17 mouse cellular contexts compared by ENCODE assay signal in genomic region chr6:136906283-136906936, GRCm38 (mm10). TPM values are rescaled to one million over a fixed set of nuclear protein-coding genes. Genes with fewer than 3 reads are reported as not detected.
DNase-seq lines count a peak whose midpoint lies in the region; ATAC-seq and TF ChIP-seq lines count a peak whose summit lies in the region.
"Had no signal": no experiment of that assay in that cellular context is flagged by ENCODE, and none has a peak within 500 bp of the region (broad histone marks: within the 10 kb centered on the region; RNA-seq: fewer than 3 reads in every experiment).

No protein-coding gene starts in this region.

- TF ChIP-seq POLR2A in ES-Bruce4 (IDR thresholded peaks at IDR 0.05; ENCODE audit: insufficient read depth, low read length), result no peak

- H3K9me3 ChIP-seq in embryonic facial prominence, embryonic 13.5 days, result no peaks in the 10 kb centered on the region
- H3K9me3 ChIP-seq in embryonic facial prominence, embryonic 10.5 days, result no peaks in the 10 kb centered on the region
- no peaks in the 10 kb centered on the region for H3K9me3 ChIP-seq in limb, embryonic 15.5 days
- no peaks in the 10 kb centered on the region for H3K9me3 ChIP-seq in limb, embryonic 10.5 days (replicated peaks)
- no peaks in the 10 kb centered on the region for H3K9me3 ChIP-seq in ES-Bruce4 (replicated peaks; ENCODE audit: control insufficient read depth, insufficient read depth, low read length, poor library complexity, severe bottlenecking)
- no peaks in the 10 kb centered on the region for H3K9me3 ChIP-seq in midbrain, embryonic 14.5 days (ENCODE audit: control insufficient read depth, low read length)
- H3K9me3 ChIP-seq: forebrain, embryonic 12.5 days; liver, embryonic 13.5 days; midbrain, embryonic 12.5 days had no signal

- H3K27me3 ChIP-seq in embryonic facial prominence, embryonic 13.5 days, result no peaks in the 10 kb centered on the region
- no peaks in the 10 kb centered on the region for H3K27me3 ChIP-seq in embryonic facial prominence, embryonic 10.5 days (replicated peaks; ENCODE audit: low read depth, poor library complexity, severe bottlenecking)
- H3K27me3 ChIP-seq in limb, embryonic 15.5 days, result no peaks in the 10 kb centered on the region
- no peaks in the 10 kb centered on the region for H3K27me3 ChIP-seq in limb, embryonic 10.5 days (ENCODE audit: low read depth, poor library complexity, severe bottlenecking)
- H3K27me3 ChIP-seq in ES-Bruce4 (ENCODE audit: control insufficient read depth, insufficient read depth, low read length, poor library complexity, severe bottlenecking), result no peaks in the 10 kb centered on the region
- no peaks in the 10 kb centered on the region for H3K27me3 ChIP-seq in midbrain, embryonic 14.5 days (ENCODE audit: control insufficient read depth, insufficient read depth, low read length)
- H3K27me3 ChIP-seq: CH12.LX; forebrain, embryonic 12.5 days; midbrain, embryonic 12.5 days had no signal

- intact Hi-C loops in heart, postnatal 25 days (cut with DNase I), result no loop called here

- no peak overlapping the region for H3K9ac ChIP-seq in embryonic facial prominence, embryonic 13.5 days
- no peak overlapping the region for H3K9ac ChIP-seq in limb, embryonic 15.5 days
- no peak overlapping the region for H3K9ac ChIP-seq in ES-Bruce4 (ENCODE audit: low read depth, poor library complexity, severe bottlenecking)
- H3K9ac ChIP-seq in midbrain, embryonic 14.5 days (replicated peaks; ENCODE audit: low read length), result no peak overlapping the region
- H3K9ac ChIP-seq: forebrain, embryonic 12.5 days; liver, embryonic 13.5 days; midbrain, embryonic 12.5 days had no signal

- no peak for ATAC-seq in embryonic facial prominence, embryonic 13.5 days (ENCODE audit: insufficient number of reproducible peaks, insufficient read depth, low FRiP score, low TSS enrichment, low read depth)
- 0 out of 2 replicates have a peak, but pooled peaks have one; percentile 57 for ATAC-seq in limb, embryonic 15.5 days (ENCODE audit: insufficient number of reproducible peaks, low FRiP score, low TSS enrichment, low read depth)
- no peak for ATAC-seq in midbrain, embryonic 14.5 days (ENCODE audit: low FRiP score, low TSS enrichment)

- peak overlapping the region; percentile 16; the same call in 1 of the 2 replicates for H3K27ac ChIP-seq in embryonic facial prominence, embryonic 13.5 days
- H3K27ac ChIP-seq in embryonic facial prominence, embryonic 10.5 days (replicated peaks), result no peak overlapping the region
- peak overlapping the region; percentile 22; the same call in 1 of the 2 replicates for H3K27ac ChIP-seq in limb, embryonic 15.5 days
- no peak overlapping the region for H3K27ac ChIP-seq in limb, embryonic 10.5 days
- H3K27ac ChIP-seq in ES-Bruce4 (ENCODE audit: insufficient read depth, low read length), result no peak overlapping the region
- H3K27ac ChIP-seq in midbrain, embryonic 14.5 days (replicated peaks; ENCODE audit: low read depth, low read length), result no peak overlapping the region
- H3K27ac ChIP-seq: forebrain, embryonic 12.5 days; kidney, postnatal 0 days; liver, embryonic 13.5 days; midbrain, embryonic 12.5 days had no signal

- H3K4me1 ChIP-seq in embryonic facial prominence, embryonic 13.5 days, result peaks cover 30% of the 10 kb centered on the region
- H3K4me1 ChIP-seq in embryonic facial prominence, embryonic 10.5 days, result peaks cover 15% of the 10 kb centered on the region
- peaks cover 12% of the 10 kb centered on the region for H3K4me1 ChIP-seq in limb, embryonic 15.5 days
- peaks cover 6% of the 10 kb centered on the region; the same call in 1 of the 2 replicates for H3K4me1 ChIP-seq in limb, embryonic 10.5 days
- H3K4me1 ChIP-seq in ES-Bruce4 (ENCODE audit: control insufficient read depth, insufficient read depth, low read length), result peaks cover 8% of the 10 kb centered on the region
- H3K4me1 ChIP-seq in midbrain, embryonic 14.5 days (ENCODE audit: control insufficient read depth, insufficient read depth, low read length), result no peaks in the 10 kb centered on the region
- H3K4me1 ChIP-seq: midbrain, embryonic 12.5 days had no signal

- TF ChIP-seq EP300 in ES-Bruce4 (IDR thresholded peaks at IDR 0.05; ENCODE audit: insufficient read depth, low read depth, low read length), result peak; percentile 71; the same call in 1 of the 2 replicates

- H3K4me3 ChIP-seq in embryonic facial prominence, embryonic 13.5 days, result no peak overlapping the region
- no peak overlapping the region for H3K4me3 ChIP-seq in embryonic facial prominence, embryonic 10.5 days
- no peak overlapping the region for H3K4me3 ChIP-seq in limb, embryonic 15.5 days
- no peak overlapping the region for H3K4me3 ChIP-seq in limb, embryonic 10.5 days
- no peak overlapping the region for H3K4me3 ChIP-seq in ES-Bruce4 (ENCODE audit: low read depth, low read length)
- H3K4me3 ChIP-seq in midbrain, embryonic 14.5 days (replicated peaks; ENCODE audit: low read depth, low read length), result no peak overlapping the region
- H3K4me3 ChIP-seq: forebrain, embryonic 12.5 days; liver, embryonic 13.5 days; midbrain, embryonic 12.5 days had no signal

- H3K36me3 ChIP-seq in embryonic facial prominence, embryonic 13.5 days, result no peaks in the 10 kb centered on the region
- H3K36me3 ChIP-seq in embryonic facial prominence, embryonic 10.5 days (replicated peaks), result no peaks in the 10 kb centered on the region
- H3K36me3 ChIP-seq in limb, embryonic 15.5 days, result no peaks in the 10 kb centered on the region
- H3K36me3 ChIP-seq in limb, embryonic 10.5 days, result no peaks in the 10 kb centered on the region
- no peaks in the 10 kb centered on the region for H3K36me3 ChIP-seq in ES-Bruce4 (ENCODE audit: control insufficient read depth, insufficient read depth, low read length, poor library complexity, severe bottlenecking)
- H3K36me3 ChIP-seq in midbrain, embryonic 14.5 days (ENCODE audit: control insufficient read depth, insufficient read depth, low read length), result no peaks in the 10 kb centered on the region
- H3K36me3 ChIP-seq: forebrain, embryonic 12.5 days; liver, embryonic 13.5 days; midbrain, embryonic 12.5 days had no signal

- DNase-seq in embryonic facial prominence, embryonic 10.5 days (ENCODE audit: low spot score), result no peak
- DNase-seq in limb, embryonic 10.5 days (ENCODE audit: low spot score), result no peak
- peak; percentile 40 for DNase-seq in heart, postnatal 25 days (ENCODE audit: low spot score)
- DNase-seq in midbrain, embryonic 14.5 days, result no peak
- DNase-seq in thymus, postnatal 10 days (ENCODE audit: low spot score in 2 of 2), result no peak
- DNase-seq: cerebellum, adult 9-11 months; liver, embryonic 13.5 days; right cerebral cortex, postnatal 4 days had no signal

- H3K4me2 ChIP-seq in embryonic facial prominence, embryonic 13.5 days, result no peak overlapping the region
- H3K4me2 ChIP-seq in limb, embryonic 15.5 days, result no peak overlapping the region
- H3K4me2 ChIP-seq in midbrain, embryonic 14.5 days (ENCODE audit: low read length), result no peak overlapping the region
- H3K4me2 ChIP-seq: forebrain, embryonic 12.5 days; liver, embryonic 13.5 days; midbrain, embryonic 12.5 days had no signal

- WGBS in embryonic facial prominence, embryonic 13.5 days, result 53% methylated on average over 19 of the region's 19 CpGs
- WGBS in embryonic facial prominence, embryonic 10.5 days, result 70% methylated on average over 19 of the region's 19 CpGs
- 80% methylated on average over 19 of the region's 19 CpGs for WGBS in limb, embryonic 15.5 days
- 88% methylated on average over 19 of the region's 19 CpGs for WGBS in limb, embryonic 10.5 days
- 94% methylated on average over 19 of the region's 19 CpGs for WGBS in midbrain, embryonic 14.5 days

- no peak for TF ChIP-seq CTCF in ES-Bruce4 (IDR thresholded peaks at IDR 0.05; ENCODE audit: low read depth, low read length)

RNA-seq across cellular contexts. Expression of gene Erp27, which starts 15.6 kb away (rescaled TPM):
- polyA plus RNA-seq in embryonic facial prominence, embryonic 13.5 days (2015; fragmentation: Nextera tagmentation; extraction: Ambion mirVana), result 0.30 TPM in 1 of 2 replicates, not detected in the other
- polyA plus RNA-seq in embryonic facial prominence, embryonic 10.5 days (2016; fragmentation: Nextera tagmentation; extraction: Ambion mirVana), result 0.29 TPM in 1 of 2 replicates, not detected in the other
- polyA plus RNA-seq in limb, embryonic 15.5 days (2015; fragmentation: Nextera tagmentation; extraction: Ambion mirVana), result 0.53 and 0.72 TPM in 2 replicates
- 0.15 TPM in 1 of 2 replicates, not detected in the other for polyA plus RNA-seq in limb, embryonic 10.5 days (2016; fragmentation: Nextera tagmentation; extraction: Ambion mirVana)
- not detected in 2 replicates for polyA plus RNA-seq in ES-Bruce4 (2011; ENCODE audit: insufficient read depth, insufficient read length, low read depth, missing spikeins)
- not detected for total RNA-seq in heart, postnatal 25 days (2021)
- polyA plus RNA-seq in midbrain, embryonic 14.5 days (2014; fragmentation: Nextera tagmentation; extraction: Ambion mirVana), result not detected in 2 replicates
- total RNA-seq: gastrocnemius, adult 18-20 months; left cerebral cortex, adult 8-10 months had no signal
- polyA plus RNA-seq: forebrain, embryonic 12.5 days; midbrain, embryonic 12.5 days had no signal

RNA-seq across cellular contexts. Expression of gene Pde6h, which starts 17.2 kb away (rescaled TPM):
- 0.30 TPM in 1 of 2 replicates, not detected in the other for polyA plus RNA-seq in embryonic facial prominence, embryonic 13.5 days (2015; fragmentation: Nextera tagmentation; extraction: Ambion mirVana)
- polyA plus RNA-seq in embryonic facial prominence, embryonic 10.5 days (2016; fragmentation: Nextera tagmentation; extraction: Ambion mirVana), result not detected in 2 replicates
- 0.19 TPM in 1 of 2 replicates, not detected in the other for polyA plus RNA-seq in limb, embryonic 15.5 days (2015; fragmentation: Nextera tagmentation; extraction: Ambion mirVana)
- polyA plus RNA-seq in limb, embryonic 10.5 days (2016; fragmentation: Nextera tagmentation; extraction: Ambion mirVana), result not detected in 2 replicates
- polyA plus RNA-seq in ES-Bruce4 (2011; ENCODE audit: insufficient read depth, insufficient read length, low read depth, missing spikeins), result not detected in 2 replicates
- total RNA-seq in heart, postnatal 25 days (2021), result not detected
- not detected in 2 replicates for polyA plus RNA-seq in midbrain, embryonic 14.5 days (2014; fragmentation: Nextera tagmentation; extraction: Ambion mirVana)
- total RNA-seq: gastrocnemius, adult 18-20 months had no signal
- polyA plus RNA-seq: forebrain, embryonic 12.5 days; liver, embryonic 13.5 days; midbrain, embryonic 12.5 days had no signal

RNA-seq across cellular contexts. Expression of gene Mgp, which starts 30.8 kb away (rescaled TPM):
- 101 and 192 TPM in 2 replicates for polyA plus RNA-seq in embryonic facial prominence, embryonic 13.5 days (2015; fragmentation: Nextera tagmentation; extraction: Ambion mirVana)
- polyA plus RNA-seq in embryonic facial prominence, embryonic 10.5 days (2016; fragmentation: Nextera tagmentation; extraction: Ambion mirVana), result 3.5 and 4.2 TPM in 2 replicates
- 350 and 381 TPM in 2 replicates for polyA plus RNA-seq in limb, embryonic 15.5 days (2015; fragmentation: Nextera tagmentation; extraction: Ambion mirVana)
- 1.2 and 3.2 TPM in 2 replicates for polyA plus RNA-seq in limb, embryonic 10.5 days (2016; fragmentation: Nextera tagmentation; extraction: Ambion mirVana)
- polyA plus RNA-seq in ES-Bruce4 (2011; ENCODE audit: insufficient read depth, insufficient read length, low read depth, missing spikeins), result 9.7 and 14.5 TPM in 2 replicates
- total RNA-seq in heart, postnatal 25 days (2021), result 100 to 1,000 TPM; 365 to 487 TPM
- polyA plus RNA-seq in midbrain, embryonic 14.5 days (2014; fragmentation: Nextera tagmentation; extraction: Ambion mirVana), result 0.65 and 3.5 TPM in 2 replicates
- total RNA-seq: CH12.LX had no signal

RNA-seq across cellular contexts. Expression of gene Arhgdib, which starts 35.3 kb away (rescaled TPM):
- 85.4 and 93.8 TPM in 2 replicates for polyA plus RNA-seq in embryonic facial prominence, embryonic 13.5 days (2015; fragmentation: Nextera tagmentation; extraction: Ambion mirVana)
- 32.1 and 39.3 TPM in 2 replicates for polyA plus RNA-seq in embryonic facial prominence, embryonic 10.5 days (2016; fragmentation: Nextera tagmentation; extraction: Ambion mirVana)
- polyA plus RNA-seq in limb, embryonic 15.5 days (2015; fragmentation: Nextera tagmentation; extraction: Ambion mirVana), result 166 and 167 TPM in 2 replicates
- 30.2 and 32.5 TPM in 2 replicates for polyA plus RNA-seq in limb, embryonic 10.5 days (2016; fragmentation: Nextera tagmentation; extraction: Ambion mirVana)
- 3.0 and 5.1 TPM in 2 replicates for polyA plus RNA-seq in ES-Bruce4 (2011; ENCODE audit: insufficient read depth, insufficient read length, low read depth, missing spikeins)
- 10 to 100 TPM; 26.5 to 27.8 TPM for total RNA-seq in heart, postnatal 25 days (2021)
- 7.0 and 16.6 TPM in 2 replicates for polyA plus RNA-seq in midbrain, embryonic 14.5 days (2014; fragmentation: Nextera tagmentation; extraction: Ambion mirVana)

RNA-seq across cellular contexts. Expression of gene Art4, which starts 48.9 kb away (rescaled TPM):
- polyA plus RNA-seq in embryonic facial prominence, embryonic 13.5 days (2015; fragmentation: Nextera tagmentation; extraction: Ambion mirVana), result 2.8 and 3.1 TPM in 2 replicates
- 2.2 and 2.6 TPM in 2 replicates for polyA plus RNA-seq in embryonic facial prominence, embryonic 10.5 days (2016; fragmentation: Nextera tagmentation; extraction: Ambion mirVana)
- polyA plus RNA-seq in limb, embryonic 15.5 days (2015; fragmentation: Nextera tagmentation; extraction: Ambion mirVana), result 2.9 and 3.9 TPM in 2 replicates
- polyA plus RNA-seq in limb, embryonic 10.5 days (2016; fragmentation: Nextera tagmentation; extraction: Ambion mirVana), result 1.8 and 2.4 TPM in 2 replicates
- polyA plus RNA-seq in ES-Bruce4 (2011; ENCODE audit: insufficient read depth, insufficient read length, low read depth, missing spikeins), result not detected in 2 replicates
- total RNA-seq in heart, postnatal 25 days (2021), result 10 to 100 TPM; 16.8 to 17.8 TPM
- polyA plus RNA-seq in midbrain, embryonic 14.5 days (2014; fragmentation: Nextera tagmentation; extraction: Ambion mirVana), result not detected in 2 replicates
- total RNA-seq: gastrocnemius, adult 18-20 months; left cerebral cortex, adult 8-10 months had no signal

Comparison
In these comparisons a context has a peak if more than half of its experiments do, and no peak if none do; other contexts are left out.
1. H3K27ac ChIP-seq: peak in embryonic facial prominence, embryonic 13.5 days (single experiment) and limb, embryonic 15.5 days (single experiment); none in embryonic facial prominence, embryonic 10.5 days (single experiment), limb, embryonic 10.5 days (single experiment), ES-Bruce4 (single experiment) and midbrain, embryonic 14.5 days (single experiment).